Mouse (Mus musculus): ENCODE data around the gene Tspan9.

Tspan9 gene

DNA sequence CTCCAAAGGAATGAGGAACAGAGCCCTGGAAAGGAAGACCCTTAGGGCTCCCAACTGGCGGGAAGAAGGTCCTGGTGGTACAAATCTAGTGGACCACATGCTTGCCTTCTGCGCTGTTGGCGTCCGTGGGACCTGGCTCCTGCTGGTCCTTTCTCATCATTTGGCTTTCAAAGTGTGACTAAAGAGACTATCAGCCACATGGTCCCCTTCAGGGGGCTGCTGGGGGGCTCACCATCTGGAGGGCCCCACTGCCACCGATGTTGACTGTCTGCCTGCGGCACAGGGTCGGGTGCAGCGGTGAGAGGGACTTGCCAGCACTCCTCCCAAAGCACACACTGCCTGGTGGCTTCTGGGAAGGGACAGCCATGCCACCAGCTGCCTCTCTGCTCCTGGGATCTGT lies 150.4 kb downstream of the Tspan9 start:
- in situ Hi-C loops (cut with MboI; ENCODE audit: low sequenced_read_pairs) = no loop called here

DNA sequence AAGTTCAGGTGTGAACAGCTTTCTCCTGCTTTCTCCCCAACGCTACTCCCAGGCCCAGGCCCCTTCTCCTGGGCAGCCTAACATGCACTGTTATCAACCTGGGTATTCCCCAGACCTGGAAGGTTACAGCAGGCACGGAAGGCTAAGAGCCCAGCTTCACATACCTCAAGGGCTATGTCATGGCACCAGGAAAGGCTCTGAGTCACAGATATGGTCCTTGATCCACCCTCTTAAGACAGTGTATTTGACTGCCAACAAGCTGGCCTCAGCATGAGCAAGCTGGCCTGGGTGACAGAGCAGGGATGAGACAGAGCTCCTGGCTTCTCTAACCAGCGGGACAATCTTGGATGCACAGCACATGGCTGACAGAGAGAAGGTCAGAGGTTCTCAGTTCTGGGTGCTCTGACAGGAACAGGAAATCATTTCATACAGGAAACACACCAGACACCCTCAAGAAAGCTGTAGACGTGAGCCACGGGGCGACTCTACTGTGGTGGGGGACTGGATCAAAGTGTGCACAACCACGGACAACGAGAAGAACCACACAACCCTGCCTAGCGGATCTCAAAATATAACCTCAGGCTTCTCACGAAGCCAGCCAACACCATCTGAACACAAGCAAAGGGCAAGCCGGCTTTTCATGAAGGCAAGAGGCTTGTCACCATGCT lies 151.8 kb downstream of the Tspan9 start:
- in situ Hi-C loops (cut with MboI; ENCODE audit: low sequenced_read_pairs) = no loop called here

DNA sequence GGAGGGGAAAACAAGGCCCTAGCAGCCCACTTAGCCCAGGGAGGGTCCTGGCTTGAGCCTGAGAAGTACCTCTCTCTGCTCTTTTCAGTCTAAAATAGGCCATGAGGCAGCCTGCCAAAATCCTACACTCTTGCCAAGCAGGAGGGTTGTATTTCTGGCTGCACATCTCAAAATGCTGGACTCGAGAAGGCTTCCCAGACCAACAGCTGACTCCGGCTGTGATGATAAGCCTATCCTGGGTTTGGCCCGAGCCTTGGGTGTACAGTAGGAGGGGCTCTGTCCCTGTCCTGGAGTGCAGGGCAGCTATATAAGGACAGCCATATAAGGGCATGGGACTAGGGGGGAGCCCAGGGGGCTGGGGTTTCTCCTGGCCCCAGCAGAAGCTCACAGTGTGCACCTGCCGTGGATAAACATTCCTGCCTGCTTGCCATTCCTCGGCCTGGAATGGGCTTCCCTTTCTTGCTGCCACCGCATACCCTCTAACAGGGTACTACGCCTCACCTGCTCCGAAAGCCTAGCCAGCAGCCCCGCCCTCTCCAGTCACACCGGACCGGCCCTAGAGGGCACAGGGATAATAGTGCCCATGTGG lies 153.7 kb downstream of the Tspan9 start:
- in situ Hi-C loops (cut with MboI; ENCODE audit: low sequenced_read_pairs) = no loop called here

DNA sequence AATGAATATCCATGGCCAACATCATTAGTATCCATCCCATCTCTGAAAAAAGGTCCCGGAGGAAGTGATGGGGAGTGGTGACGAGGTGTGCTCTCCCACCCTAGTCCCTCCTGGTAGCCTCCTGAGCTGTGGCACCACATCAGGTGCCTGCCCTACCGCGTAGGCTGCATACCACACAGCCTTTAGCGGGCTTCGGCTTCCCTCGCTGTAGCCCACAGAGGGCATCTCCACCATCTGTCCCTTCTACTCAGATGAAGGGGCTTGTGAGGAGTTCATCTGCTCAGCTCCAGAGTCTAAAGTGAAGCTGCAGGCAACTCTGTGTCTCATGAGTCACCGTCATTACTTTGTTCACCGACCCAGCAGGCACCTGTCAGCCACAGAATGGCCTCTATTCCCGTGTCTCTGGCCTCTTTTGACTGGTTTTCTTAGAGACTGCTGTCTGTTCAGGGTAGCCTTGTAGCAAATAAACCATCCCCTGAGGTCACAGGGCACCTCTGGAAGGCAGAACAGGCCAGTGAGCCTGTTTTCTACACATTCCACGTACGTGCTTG lies 154.4 kb downstream of the Tspan9 start:
- in situ Hi-C loops (cut with MboI; ENCODE audit: low sequenced_read_pairs) = no loop called here

DNA sequence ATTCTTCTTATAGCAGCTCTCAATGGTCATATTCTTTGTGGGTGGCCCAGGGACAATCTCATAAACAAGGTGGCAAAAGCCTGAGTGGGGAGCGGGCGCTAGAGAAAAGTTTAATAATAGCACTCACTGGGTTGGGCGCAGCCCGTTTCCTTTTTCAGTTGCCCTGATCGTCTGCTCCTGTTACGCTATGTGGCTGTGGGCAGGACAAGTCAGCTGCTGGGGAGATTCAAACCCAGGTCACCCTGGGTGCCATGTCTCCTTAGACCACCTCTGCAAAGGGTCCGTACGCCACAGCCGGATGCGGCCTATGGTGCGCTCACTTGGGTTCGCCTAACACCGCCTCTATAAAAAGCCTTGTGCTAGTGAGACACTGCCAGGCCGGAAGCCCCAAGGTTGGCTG lies 156.0 kb downstream of the Tspan9 start:
- in situ Hi-C loops (cut with MboI; ENCODE audit: low sequenced_read_pairs) = no loop called here

DNA sequence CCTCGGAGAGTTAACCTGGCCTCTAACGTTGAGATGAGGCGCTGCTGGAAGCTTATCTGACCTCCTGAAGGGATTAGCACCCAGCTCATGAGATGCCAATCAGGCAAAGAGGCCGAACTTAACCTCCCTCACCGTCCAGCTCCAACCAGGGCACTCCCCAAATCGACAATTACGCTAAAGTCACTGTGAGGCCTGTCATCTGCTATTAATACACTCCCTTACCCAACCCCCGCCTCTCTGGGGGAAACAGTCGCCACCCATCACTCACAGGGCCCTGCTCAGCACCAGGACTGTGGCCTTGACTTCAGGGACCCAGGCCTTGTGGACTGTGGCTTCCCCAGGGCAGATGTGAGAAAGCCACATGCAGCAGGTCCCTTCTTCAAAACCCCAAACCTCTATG lies 157.0 kb downstream of the Tspan9 start:
- in situ Hi-C loops (cut with MboI; ENCODE audit: low sequenced_read_pairs) = no loop called here

DNA sequence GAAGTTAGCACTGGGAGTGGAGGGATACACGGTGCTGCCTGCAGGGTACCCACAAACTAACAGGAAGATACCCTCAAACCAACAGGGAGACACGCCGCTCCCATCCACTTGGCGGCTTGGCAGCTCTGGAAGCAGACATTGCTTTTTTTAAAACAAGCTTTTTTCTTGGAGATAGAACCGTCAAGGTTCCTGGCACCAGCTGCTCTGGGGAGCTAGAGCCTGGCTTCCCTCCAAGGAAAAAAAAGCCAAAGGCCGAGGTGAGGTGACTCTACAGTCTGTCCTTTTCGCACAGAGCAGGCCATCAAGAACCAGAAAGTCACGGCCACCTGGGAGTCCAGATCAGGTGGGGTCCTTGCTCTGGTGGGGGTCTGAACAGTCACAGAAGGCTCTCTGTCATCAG lies 162.2 kb downstream of the Tspan9 start:
- in situ Hi-C loops (cut with MboI; ENCODE audit: low sequenced_read_pairs) = no loop called here

DNA sequence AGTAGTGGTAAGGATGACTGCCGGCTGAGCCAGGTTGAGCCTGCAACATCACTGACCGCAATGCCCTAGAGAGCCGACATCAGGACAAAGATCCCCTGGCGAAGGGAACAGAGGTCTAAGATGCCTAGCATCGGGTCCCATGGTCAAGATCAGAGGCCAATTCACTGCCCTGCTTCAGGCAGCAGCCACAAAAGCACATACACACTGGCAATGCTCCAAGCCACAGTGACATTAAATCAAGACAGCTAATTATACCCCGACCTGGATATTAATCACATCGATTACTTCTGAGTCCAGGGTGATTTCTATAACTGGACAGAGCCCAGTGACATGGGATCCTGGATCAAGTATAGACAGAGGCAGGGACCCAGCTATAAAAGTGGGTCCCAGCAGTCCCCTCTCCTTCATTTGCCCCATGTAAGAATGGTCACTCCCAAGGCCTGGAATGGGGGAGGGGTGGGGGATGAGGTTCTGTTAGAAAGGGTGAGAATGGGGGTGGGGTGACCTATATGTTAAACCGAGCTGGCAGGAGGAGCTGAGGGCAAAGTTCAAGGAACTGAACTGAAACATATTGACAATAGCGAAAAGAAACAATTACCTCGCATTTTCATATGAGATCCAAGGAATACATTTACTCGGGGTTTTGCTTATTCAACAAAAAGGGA lies 162.9 kb downstream of the Tspan9 start:
- in situ Hi-C loops (cut with MboI; ENCODE audit: low sequenced_read_pairs) = no loop called here

DNA sequence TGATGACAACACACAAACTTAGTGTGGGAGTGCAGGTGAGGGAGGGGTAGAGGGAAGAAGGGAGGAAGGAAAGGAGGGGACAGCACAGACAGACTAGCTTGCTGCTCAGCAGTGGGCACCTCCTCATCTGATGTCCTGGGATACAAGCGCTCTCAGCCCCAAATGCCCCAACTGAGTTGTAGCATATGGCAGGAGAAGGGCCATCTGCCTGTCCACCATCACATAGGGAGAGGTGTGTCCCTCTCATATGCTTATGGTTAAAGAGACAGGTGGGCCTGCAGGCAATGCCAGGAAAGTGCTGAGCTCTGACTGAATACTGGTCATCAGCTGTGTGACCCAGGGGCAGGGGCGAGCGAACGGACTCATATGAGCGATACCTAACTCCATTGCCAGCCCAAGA lies 163.6 kb downstream of the Tspan9 start:
- in situ Hi-C loops (cut with MboI; ENCODE audit: low sequenced_read_pairs) = no loop called here

DNA sequence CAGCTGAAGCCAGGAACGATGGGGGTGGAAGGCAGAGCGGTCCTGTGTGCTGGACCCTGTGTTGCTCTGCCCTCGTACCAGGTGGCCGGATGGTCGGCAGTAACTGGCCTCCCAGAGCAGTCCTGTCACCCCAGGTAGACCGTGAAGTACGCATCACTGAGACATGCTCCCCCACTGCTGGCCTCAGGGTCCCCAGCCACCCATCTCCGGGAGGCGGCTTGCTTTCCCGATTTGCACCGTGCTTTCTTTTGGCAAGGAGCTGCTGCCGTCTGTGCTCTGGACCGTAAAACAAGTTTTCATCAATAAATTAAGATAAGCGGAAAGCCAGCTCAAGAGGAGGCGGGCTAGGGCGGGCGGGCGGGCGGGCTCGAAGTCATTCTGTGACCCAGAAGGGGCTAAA lies 164.5 kb downstream of the Tspan9 start:
- in situ Hi-C loops (cut with MboI; ENCODE audit: low sequenced_read_pairs) = no loop called here

DNA sequence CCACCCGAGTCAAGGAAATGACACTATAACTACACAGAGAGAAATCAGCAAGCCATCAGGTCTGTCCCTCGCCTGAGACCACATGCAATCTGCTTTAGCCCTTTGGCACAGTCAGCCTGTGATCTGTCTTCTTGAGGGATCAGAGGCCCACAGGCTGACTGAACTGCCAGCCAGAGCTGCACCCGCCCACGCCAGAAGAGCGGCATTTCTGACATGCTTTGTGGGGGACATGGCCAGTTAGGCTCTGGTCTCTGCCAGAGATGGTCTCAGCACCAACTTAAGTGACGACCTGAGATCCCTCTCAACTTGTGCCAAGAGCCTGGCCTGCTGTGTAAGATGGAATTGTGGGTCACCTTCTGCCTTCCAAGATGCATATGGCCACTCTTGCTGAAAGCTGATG lies 166.7 kb downstream of the Tspan9 start:
- in situ Hi-C loops (cut with MboI; ENCODE audit: low sequenced_read_pairs) = no loop called here

DNA sequence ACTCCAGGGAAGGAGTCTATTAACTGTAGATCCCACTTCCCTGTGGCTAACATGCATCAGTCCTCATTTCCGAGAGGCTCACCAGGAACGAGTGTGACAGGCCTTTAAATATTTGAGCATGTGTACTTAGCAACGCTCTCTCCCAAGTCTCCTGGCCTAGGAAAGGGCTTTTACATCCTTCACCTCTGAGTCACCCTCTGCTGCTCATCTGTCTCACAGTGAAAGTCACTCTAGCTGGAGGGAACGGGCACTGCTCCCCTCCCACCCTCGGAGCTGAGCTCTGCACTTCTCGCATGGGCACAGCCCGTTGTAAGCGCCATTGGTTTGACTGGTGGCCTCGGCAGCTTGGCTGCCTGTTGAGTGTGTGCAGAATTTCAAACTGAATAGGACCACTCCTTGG lies 169.4 kb downstream of the Tspan9 start:
- in situ Hi-C loops (cut with MboI; ENCODE audit: low sequenced_read_pairs) = no loop called here

DNA sequence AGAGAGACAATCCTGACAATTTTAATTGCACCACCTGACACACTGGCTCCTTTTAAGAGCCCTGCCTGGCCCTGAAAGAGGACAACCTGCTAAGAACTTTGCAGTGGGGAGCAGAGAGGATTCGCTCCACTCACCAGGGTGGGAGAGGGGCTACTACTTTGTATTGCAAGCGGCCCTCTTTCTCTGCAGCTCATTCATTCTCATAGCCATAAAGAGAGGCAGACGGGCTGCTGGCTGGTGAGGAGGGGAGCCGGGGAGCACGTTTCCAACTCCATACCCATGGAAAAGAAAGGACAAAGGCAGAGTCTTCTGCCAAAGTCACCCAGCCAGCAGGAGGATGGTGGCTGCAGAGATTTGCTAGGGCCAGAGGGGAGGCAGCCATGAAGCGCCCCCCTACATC lies 169.8 kb downstream of the Tspan9 start:
- in situ Hi-C loops (cut with MboI; ENCODE audit: low sequenced_read_pairs) = no loop called here

DNA sequence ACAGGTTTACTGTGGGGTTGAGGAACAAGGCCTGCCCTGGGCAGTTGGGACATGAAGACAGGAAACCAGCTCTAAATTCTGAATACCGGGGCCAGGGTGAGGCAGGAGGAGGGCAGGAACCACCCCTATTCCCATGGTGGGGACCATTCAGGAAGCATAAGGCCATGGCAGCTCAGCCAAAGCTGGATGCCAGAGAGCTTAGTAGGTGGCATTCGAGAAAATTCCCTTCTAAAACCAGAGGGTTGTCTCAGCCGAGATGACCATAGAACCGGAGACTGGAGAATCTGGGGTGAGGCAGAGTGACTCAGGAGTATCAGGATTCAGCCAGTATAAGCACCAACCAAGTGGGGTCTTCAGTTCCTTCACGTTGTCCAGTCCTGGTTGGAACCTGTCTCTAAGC lies 171.5 kb downstream of the Tspan9 start:
- in situ Hi-C loops (cut with MboI; ENCODE audit: low sequenced_read_pairs) = no loop called here

DNA sequence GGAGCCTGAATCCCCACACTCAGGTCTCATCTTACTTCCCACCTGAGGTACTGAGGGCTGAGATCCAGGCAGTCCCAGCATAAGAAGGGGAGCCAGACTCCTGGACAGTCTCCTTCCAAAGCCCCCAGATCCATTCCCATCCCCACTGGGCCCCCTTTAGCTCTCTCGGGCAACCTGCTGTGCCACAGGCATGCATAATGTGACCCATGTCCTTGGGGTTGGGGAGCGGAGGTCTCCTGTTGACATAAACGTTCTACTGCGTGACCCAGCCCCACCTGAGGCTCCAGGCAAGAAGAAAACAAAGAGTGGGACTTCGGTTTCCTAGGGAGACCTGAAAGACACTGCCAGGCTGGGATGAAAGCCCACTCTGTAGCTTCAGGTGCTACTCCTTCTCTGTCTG lies 172.5 kb downstream of the Tspan9 start:
- in situ Hi-C loops (cut with MboI; ENCODE audit: low sequenced_read_pairs) = no loop called here

DNA sequence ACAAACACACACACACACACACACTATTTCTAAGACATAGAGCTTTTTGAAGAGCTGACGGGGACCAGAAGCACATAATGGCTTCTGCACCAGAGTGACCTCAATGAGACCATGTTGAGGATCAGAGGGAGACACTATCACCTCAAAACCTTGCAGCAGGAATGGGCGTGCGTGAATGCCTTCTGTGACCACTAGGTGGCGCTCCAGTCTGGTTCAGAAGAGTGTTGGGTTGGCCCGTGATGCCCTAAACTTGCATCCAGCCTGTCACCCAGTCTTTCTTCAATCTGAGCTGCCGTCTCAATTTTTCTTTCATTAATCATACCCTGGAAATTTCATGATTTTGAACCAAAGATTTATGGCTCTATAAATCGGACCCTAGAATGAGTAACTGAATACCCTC lies 173.3 kb downstream of the Tspan9 start:
- in situ Hi-C loops (cut with MboI; ENCODE audit: low sequenced_read_pairs) = no loop called here

DNA sequence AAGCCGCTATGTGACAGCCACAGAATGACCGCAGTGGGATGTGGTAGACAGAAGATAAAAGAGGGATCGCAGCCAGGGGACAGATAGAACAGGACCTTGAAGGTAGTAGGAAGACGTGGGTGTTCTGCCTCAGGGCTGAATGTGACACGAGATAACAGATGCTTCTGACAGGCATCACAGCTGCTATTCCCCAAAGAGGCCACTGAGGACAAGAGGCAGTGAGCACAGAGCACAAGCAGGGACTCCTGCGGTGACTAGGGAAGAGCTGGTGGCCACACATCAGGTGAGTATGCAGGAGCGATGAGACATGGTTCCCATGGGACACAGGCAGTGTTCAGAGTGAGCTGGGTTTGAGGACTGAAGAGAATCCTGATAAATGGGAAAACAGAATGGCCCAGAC lies 173.7 kb downstream of the Tspan9 start:
- in situ Hi-C loops (cut with MboI; ENCODE audit: low sequenced_read_pairs) = no loop called here

DNA sequence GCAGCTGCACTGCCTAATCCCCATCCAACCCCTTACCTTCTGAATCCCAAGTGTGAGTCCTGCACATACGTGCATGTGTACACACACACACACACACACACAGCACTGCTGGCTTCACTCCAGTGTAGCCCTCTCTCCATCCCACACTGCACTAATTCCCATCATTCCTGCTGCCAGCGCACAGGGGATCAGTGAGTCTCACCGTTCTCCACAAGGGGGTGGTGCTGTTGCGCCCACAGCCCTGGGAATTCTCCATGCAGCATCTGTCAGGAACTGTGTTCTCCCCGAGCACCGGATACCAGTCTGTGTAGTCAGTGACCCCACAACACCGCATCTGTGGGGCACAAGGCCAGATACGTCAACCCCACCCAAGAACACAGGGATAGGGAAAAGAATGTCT lies 177.9 kb downstream of the Tspan9 start:
- in situ Hi-C loops (cut with MboI; ENCODE audit: low sequenced_read_pairs) = no loop called here

DNA sequence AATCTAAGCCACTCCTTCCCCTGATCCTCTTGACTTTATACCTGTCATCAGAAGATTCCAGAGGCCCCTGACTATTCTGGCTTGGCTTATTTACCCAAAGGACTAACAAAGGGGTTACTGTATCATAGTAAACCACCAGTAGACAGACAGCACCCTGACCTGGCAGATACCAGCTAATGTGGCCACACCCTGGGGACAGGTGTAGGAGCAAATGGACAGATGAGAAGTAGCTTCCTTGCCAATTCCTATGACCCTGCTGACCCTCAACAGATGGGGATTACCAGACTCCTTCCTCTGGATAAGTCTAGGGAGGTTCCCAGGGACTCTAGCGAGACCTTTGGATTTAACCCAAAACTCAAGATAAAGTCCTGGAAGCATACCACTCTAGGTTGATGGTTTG lies 183.2 kb downstream of the Tspan9 start:
- in situ Hi-C loops (cut with MboI; ENCODE audit: low sequenced_read_pairs) = no loop called here

DNA sequence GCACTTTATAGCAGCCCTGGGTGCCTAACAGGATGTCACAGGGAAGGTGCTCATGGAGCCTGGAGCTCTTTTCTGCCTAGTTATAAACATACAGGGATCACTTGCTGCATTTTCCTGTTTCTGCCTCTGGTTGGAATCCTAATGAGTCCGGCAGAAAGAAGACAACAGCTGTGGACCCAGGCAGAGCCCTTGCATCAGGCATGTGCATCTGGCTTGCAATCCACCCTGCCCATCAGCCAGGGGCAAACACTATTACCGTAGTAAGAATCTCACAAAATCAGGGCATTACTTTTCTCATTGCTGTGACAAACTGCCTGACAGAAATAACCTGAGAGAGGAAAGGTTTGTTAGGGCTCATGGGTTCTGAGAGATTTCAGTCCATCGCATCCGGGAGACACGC lies 187.2 kb downstream of the Tspan9 start:
- in situ Hi-C loops (cut with MboI; ENCODE audit: low sequenced_read_pairs) = no loop called here

DNA sequence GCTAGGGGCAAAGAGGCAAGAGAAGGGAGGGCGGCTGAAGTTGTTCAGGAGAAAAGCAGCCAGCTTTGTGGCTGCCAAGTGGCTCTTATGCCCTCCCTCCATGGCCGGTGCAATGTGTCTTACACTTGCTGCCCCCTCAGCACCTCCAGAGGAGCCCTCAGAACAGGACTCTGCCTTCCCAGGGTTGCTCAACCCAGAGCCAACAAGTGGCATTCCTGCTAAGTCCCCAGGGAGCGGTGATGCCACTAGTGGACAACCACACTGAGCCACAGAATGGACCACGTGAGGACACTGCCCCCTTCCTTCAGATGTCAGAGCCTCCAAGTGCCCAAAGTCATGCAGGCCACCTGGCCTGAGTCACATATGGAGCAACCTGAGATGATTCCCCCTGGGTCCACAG lies 190.3 kb downstream of the Tspan9 start:
- in situ Hi-C loops (cut with MboI; ENCODE audit: low sequenced_read_pairs) = no loop called here

DNA sequence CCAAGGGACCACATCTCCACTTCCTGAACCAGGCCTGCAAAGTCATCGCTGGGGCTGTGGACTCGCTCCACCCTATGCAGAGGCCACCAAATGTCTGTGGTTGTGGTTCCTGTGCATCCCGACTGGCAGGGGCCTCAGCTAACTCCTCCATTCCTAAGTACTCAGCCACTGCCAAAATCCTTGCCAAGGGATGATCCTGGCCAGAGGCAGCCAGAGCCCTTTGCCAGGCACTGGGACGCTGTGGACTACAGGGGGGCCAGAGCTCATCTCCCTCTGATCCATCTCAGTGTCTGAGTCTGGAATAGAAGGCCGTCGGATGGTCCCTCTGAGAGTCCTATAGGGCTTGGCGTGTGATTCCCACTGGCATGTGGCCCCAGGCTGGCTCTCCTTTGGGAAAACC lies 193.5 kb downstream of the Tspan9 start:
- in situ Hi-C loops (cut with MboI; ENCODE audit: low sequenced_read_pairs) = no loop called here

All from CH12F3 (cell line).